ENCODE assay signal across 29 mouse cellular contexts in genomic region chr1:161931313-161931712, GRCm38 (mm10). TPM values are rescaled to one million over a fixed set of nuclear protein-coding genes. Genes with fewer than 3 reads are reported as not detected.
"Had no signal": no experiment of that assay in that cellular context is flagged by ENCODE, and none has a peak within 500 bp of the region (broad histone marks: within the 10 kb centered on the region; RNA-seq: fewer than 3 reads in every experiment).

No protein-coding gene starts in this region.

- H3K4me3 ChIP-seq: intestine, embryonic 15.5 days; kidney, embryonic 15.5 days; left cerebral cortex, adult 2 months; limb, embryonic 12.5 days; liver, embryonic 12.5 days; liver, embryonic 15.5 days; lung, embryonic 15.5 days; megakaryocyte, embryonic 14.5 days; midbrain, embryonic 10.5 days; stomach, embryonic 15.5 days had no signal

- ATAC-seq: intestine, embryonic 15.5 days; liver, embryonic 12.5 days had no signal

- DNase-seq: kidney, adult 11 months; kidney, adult 8-10 months; kidney, postnatal 10 days; kidney, postnatal 36 days; liver; lung, adult 18-20 months; lung, postnatal 10 days; lung, postnatal 36 days; midbrain, embryonic 14.5 days; retina, postnatal 1 day; right cerebral cortex, postnatal 25 days; spleen, adult 18-20 months; thymus, adult 2 months; thymus, postnatal 14 days; thymus, postnatal 4 days had no signal

- H3K36me3 ChIP-seq: intestine, embryonic 15.5 days; kidney, embryonic 15.5 days; limb, embryonic 12.5 days; liver, embryonic 12.5 days; liver, embryonic 15.5 days; lung, embryonic 15.5 days; midbrain, embryonic 10.5 days; stomach, embryonic 15.5 days had no signal

- H3K27me3 ChIP-seq: intestine, embryonic 15.5 days; kidney, embryonic 15.5 days; limb, embryonic 12.5 days; liver, embryonic 12.5 days; liver, embryonic 15.5 days; lung, embryonic 15.5 days; megakaryocyte, embryonic 14.5 days; stomach, embryonic 15.5 days had no signal

- H3K9me3 ChIP-seq: intestine, embryonic 15.5 days; kidney, embryonic 15.5 days; limb, embryonic 12.5 days; liver, embryonic 12.5 days; liver, embryonic 15.5 days; lung, embryonic 15.5 days; megakaryocyte, embryonic 14.5 days; midbrain, embryonic 10.5 days; stomach, embryonic 15.5 days had no signal

- H3K4me2 ChIP-seq: intestine, embryonic 15.5 days; kidney, embryonic 15.5 days; limb, embryonic 12.5 days; liver, embryonic 12.5 days; liver, embryonic 15.5 days; lung, embryonic 15.5 days; stomach, embryonic 15.5 days had no signal

- H3K27ac ChIP-seq: intestine, embryonic 15.5 days; kidney, embryonic 15.5 days; left cerebral cortex, adult 2 months; limb, embryonic 12.5 days; liver, embryonic 12.5 days; liver, embryonic 15.5 days; lung, embryonic 15.5 days; midbrain, embryonic 10.5 days; stomach, embryonic 15.5 days had no signal

- H3K4me1 ChIP-seq: intestine, embryonic 15.5 days; kidney, embryonic 15.5 days; liver, embryonic 12.5 days; liver, embryonic 15.5 days; lung, embryonic 15.5 days; midbrain, embryonic 10.5 days; stomach, embryonic 15.5 days had no signal

- H3K9ac ChIP-seq: intestine, embryonic 15.5 days; kidney, embryonic 15.5 days; limb, embryonic 12.5 days; liver, embryonic 12.5 days; liver, embryonic 15.5 days; lung, embryonic 15.5 days; stomach, embryonic 15.5 days had no signal

RNA-seq across cellular contexts. Expression of gene 4930558K02Rik, which starts 48.1 kb away (rescaled TPM):
- total RNA-seq: layer of hippocampus, postnatal 14 days; left cerebral cortex, adult 2 months; left cerebral cortex, postnatal 10 days; left cerebral cortex, postnatal 36 days; neutrophil, adult 5-6 weeks had no signal
- polyA plus RNA-seq: intestine, embryonic 15.5 days; kidney, embryonic 15.5 days; limb, embryonic 12.5 days; liver, embryonic 12.5 days; liver, embryonic 15.5 days; lung, embryonic 15.5 days; midbrain, embryonic 10.5 days; midbrain, embryonic 14.5 days; stomach, embryonic 15.5 days; thymus, adult 2 months had no signal
